Mouse (Mus musculus): ENCODE data around the gene Tjp1. TPM values are rescaled to one million over a fixed set of nuclear protein-coding genes. Genes with fewer than 3 reads are reported as not detected.

Tjp1 gene
- total RNA-seq, 2 experiments from 2014 or later = 146 to 152 TPM

- DNase-seq (ENCODE audit: low spot score in 2 of 2) = no peak
Observed at GRCm38 (mm10) chr7:65393704-65394452, 133.7 kb downstream of the Tjp1 start.

GRCm38 (mm10) chr7:65392986-65393385, 134.6 kb downstream of the Tjp1 start:
- DNase-seq (ENCODE audit: low spot score in 2 of 2) = no peak

- no peak for DNase-seq (ENCODE audit: low spot score in 2 of 2)
Observed at GRCm38 (mm10) chr7:65389539-65389938, 138.0 kb downstream of the Tjp1 start.

GRCm38 (mm10) chr7:65388243-65389013, 139.2 kb downstream of the Tjp1 start:
- DNase-seq (ENCODE audit: low spot score in 2 of 2) = peak in 1 of 2 experiments; percentile 40

GRCm38 (mm10) chr7:65387560-65388175, 139.9 kb downstream of the Tjp1 start:
- no peak for DNase-seq (ENCODE audit: low spot score in 2 of 2)

GRCm38 (mm10) chr7:65384775-65385174, 142.8 kb downstream of the Tjp1 start:
- DNase-seq (ENCODE audit: low spot score in 2 of 2) = no peak

GRCm38 (mm10) chr7:65382515-65383283, 144.9 kb downstream of the Tjp1 start:
- DNase-seq (ENCODE audit: low spot score in 2 of 2) = no peak

GRCm38 (mm10) chr7:65381896-65382295, 145.7 kb downstream of the Tjp1 start:
- no peak for DNase-seq (ENCODE audit: low spot score in 2 of 2)

- no peak for DNase-seq (ENCODE audit: low spot score in 2 of 2)
Observed at GRCm38 (mm10) chr7:65380716-65381115, 146.9 kb downstream of the Tjp1 start.

- DNase-seq (ENCODE audit: low spot score in 2 of 2) = no peak
Observed at GRCm38 (mm10) chr7:65378818-65379565, 148.6 kb downstream of the Tjp1 start.

GRCm38 (mm10) chr7:65377521-65377920, 150.1 kb downstream of the Tjp1 start:
- no peak for DNase-seq (ENCODE audit: low spot score in 2 of 2)

- no peak for DNase-seq (ENCODE audit: low spot score in 2 of 2)
Observed at GRCm38 (mm10) chr7:65375621-65376020, 152.0 kb downstream of the Tjp1 start.

- DNase-seq (ENCODE audit: low spot score in 2 of 2) = no peak
Observed at GRCm38 (mm10) chr7:65375176-65375575, 152.4 kb downstream of the Tjp1 start.

- no peak for DNase-seq (ENCODE audit: low spot score in 2 of 2)
Observed at GRCm38 (mm10) chr7:65373336-65373735, 154.2 kb downstream of the Tjp1 start.

- DNase-seq (ENCODE audit: low spot score in 2 of 2) = no peak
Observed at GRCm38 (mm10) chr7:65371765-65372164, 155.8 kb downstream of the Tjp1 start.

GRCm38 (mm10) chr7:65370787-65371616, 156.6 kb downstream of the Tjp1 start:
- DNase-seq (ENCODE audit: low spot score in 2 of 2) = peak; percentile 81 to 91

GRCm38 (mm10) chr7:65370381-65370786, 157.2 kb downstream of the Tjp1 start:
- DNase-seq (ENCODE audit: low spot score in 2 of 2) = no peak

- no peak for DNase-seq (ENCODE audit: low spot score in 2 of 2)
Observed at GRCm38 (mm10) chr7:65369101-65369500, 158.5 kb downstream of the Tjp1 start.

- no peak for DNase-seq (ENCODE audit: low spot score in 2 of 2)
Observed at GRCm38 (mm10) chr7:65367386-65368245, 160.0 kb downstream of the Tjp1 start.
